Mouse (Mus musculus) liver, postnatal 0 days (tissue): ENCODE data around the gene Gatad2b.

ENCODE experiments used
- CTCF ChIP-seq: sonication (generic); IDR thresholded peaks from 2 replicates; pipeline ENCODE4 v1.5.1; 2016; ENCODE audit warnings: antibody characterized with exemption, low read depth
- EP300 ChIP-seq: IDR thresholded peaks from 2 replicates; pipeline ENCODE4 v1.6.1; 2016; ENCODE audit warnings: antibody characterized with exemption, low read depth, mild to moderate bottlenecking

- TF ChIP-seq EP300: no peak
- TF ChIP-seq CTCF: no peak
These were observed 24.8 kb upstream of the Gatad2b start for GRCm38 (mm10) chr3:90268190-90268589.
